Mouse (Mus musculus) left cerebral cortex, postnatal 10 days (tissue): ENCODE measurements at regions not wholly inside any gene's neighbourhood (a gene's known extent, or its start where the extent isn't known, plus 50 kb on each side); places are given as distances from the start of the nearest gene placed in this dataset.

ENCODE experiments used
- DNase-seq, 2 experiments: peaks; one replicate each; pipeline ENCODE4 v3.0.0; 2021 to 2022; ENCODE audit warnings: low spot score in 2 of 2, mixed read lengths in 1 of 2; ENCODE audit errors: extremely low spot score in 1 of 2
- intact Hi-C: fragments of 180-260 bp; cut with DNase I; formaldehyde crosslinking; loops from one replicate; pipeline ENCODE4 v1.15.1; 2025

GRCm38 (mm10) chrX:61652377-61652776, 56.9 kb upstream of the Ldoc1 start:
- intact Hi-C loops: no loop called here
- peak in 1 of 2 experiments; percentile 1 for DNase-seq

GRCm38 (mm10) chrX:61653077-61653476, 56.2 kb upstream of the Ldoc1 start:
- intact Hi-C loops: no loop called here
- DNase-seq: peak; percentile 11 to 18
